Mouse (Mus musculus): ENCODE measurements at regions not wholly inside any gene's neighbourhood (a gene's known extent, or its start where the extent isn't known, plus 50 kb on each side); places are given as distances from the start of the nearest gene placed in this dataset.
A peak's percentile ranks its signal among the peaks of the same experiment; 100 is the strongest.

DNA sequence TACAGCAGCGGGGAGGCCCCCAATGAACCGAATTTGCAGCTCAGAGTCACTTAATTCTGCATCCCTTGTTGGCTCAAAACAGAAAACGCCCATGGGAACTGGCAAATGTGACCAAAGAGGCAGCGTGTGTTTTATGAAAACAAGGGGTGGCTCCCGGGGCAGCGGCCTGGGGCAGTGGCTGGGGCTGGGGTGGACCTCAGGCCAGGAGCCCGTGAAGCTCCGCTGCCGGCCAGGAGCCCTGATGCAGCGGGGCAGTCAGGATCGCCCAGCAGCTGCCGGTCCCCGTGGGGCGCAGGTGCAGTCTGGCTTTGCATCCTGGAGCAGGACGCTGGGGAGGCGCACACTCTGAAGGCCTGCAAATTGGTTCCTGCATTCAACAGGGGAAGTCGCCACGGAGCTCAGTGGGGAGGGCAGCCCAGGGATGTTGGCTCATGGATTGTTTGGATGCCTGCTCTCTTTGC lies 104.4 kb upstream of the Gm9887 start:
- H3K9me3 ChIP-seq (ENCODE audit: control insufficient read depth, low read depth, low read length): no peaks in the 10 kb centered on the region
- no peak overlapping the region for H3K27ac ChIP-seq (ENCODE audit: low read length)
- H3K9ac ChIP-seq (replicated peaks; ENCODE audit: low read depth, low read length): no peak overlapping the region
- H3K4me2 ChIP-seq (replicated peaks; ENCODE audit: low read depth, low read length): no peak overlapping the region; the same call in 1 of the 2 replicates
- no peak overlapping the region for H3K4me3 ChIP-seq (ENCODE audit: low read depth, low read length)
- no peaks in the 10 kb centered on the region for H3K27me3 ChIP-seq (ENCODE audit: control insufficient read depth, insufficient read depth, low read length)
- WGBS: 22% methylated on average over 18 of the region's 18 CpGs
- H3K36me3 ChIP-seq (ENCODE audit: control insufficient read depth, insufficient read depth, low read length): no peaks in the 10 kb centered on the region
- H3K4me1 ChIP-seq (ENCODE audit: control insufficient read depth, insufficient read depth, low read length): peaks cover 27% of the 10 kb centered on the region
- ATAC-seq (ENCODE audit: insufficient number of reproducible peaks, insufficient read depth, low FRiP score, low read depth): no peak

DNA sequence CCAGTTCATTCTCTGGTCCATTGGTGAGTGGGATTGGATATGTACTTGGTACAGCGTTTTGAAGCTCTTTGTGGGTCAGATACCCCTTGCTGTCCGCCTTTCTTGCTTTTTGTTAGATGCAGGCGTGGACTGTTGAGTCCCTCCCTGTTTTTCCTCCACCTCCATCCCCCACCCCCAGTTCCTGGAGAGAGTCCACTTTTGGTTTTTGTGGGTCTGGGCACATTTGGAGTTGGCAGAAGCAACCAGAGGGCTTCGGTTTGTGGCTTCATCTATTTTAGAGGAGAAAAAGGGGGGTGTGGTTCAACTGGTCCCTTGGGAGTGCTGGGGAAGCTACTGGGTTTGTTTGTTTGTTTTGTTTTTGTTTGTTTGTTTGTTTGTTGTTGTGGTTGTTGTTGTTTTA lies 103.9 kb upstream of the Gm9887 start:
- no peak for ATAC-seq (ENCODE audit: insufficient number of reproducible peaks, insufficient read depth, low FRiP score, low read depth)
- Histone ChIP-seq H3K4me1 (ENCODE audit: control insufficient read depth, insufficient read depth, low read length) (peaks cover 27% of the 10 kb centered on the region), H3K27me3 (ENCODE audit: control insufficient read depth, insufficient read depth, low read length) (no peaks in the 10 kb centered on the region), H3K9ac (replicated peaks; ENCODE audit: low read depth, low read length) (no peak overlapping the region), H3K4me2 (replicated peaks; ENCODE audit: low read depth, low read length) (no peak overlapping the region), H3K9me3 (ENCODE audit: control insufficient read depth, low read depth, low read length) (0 out of 2 replicates have a peak, but pooled peaks cover 3% of the 10 kb centered on the region), H3K4me3 (ENCODE audit: low read depth, low read length) (no peak overlapping the region), H3K27ac (ENCODE audit: low read length) (no peak overlapping the region), H3K36me3 (ENCODE audit: control insufficient read depth, insufficient read depth, low read length) (no peaks in the 10 kb centered on the region)
- WGBS: 87% methylated on average over 4 of the region's 4 CpGs

DNA sequence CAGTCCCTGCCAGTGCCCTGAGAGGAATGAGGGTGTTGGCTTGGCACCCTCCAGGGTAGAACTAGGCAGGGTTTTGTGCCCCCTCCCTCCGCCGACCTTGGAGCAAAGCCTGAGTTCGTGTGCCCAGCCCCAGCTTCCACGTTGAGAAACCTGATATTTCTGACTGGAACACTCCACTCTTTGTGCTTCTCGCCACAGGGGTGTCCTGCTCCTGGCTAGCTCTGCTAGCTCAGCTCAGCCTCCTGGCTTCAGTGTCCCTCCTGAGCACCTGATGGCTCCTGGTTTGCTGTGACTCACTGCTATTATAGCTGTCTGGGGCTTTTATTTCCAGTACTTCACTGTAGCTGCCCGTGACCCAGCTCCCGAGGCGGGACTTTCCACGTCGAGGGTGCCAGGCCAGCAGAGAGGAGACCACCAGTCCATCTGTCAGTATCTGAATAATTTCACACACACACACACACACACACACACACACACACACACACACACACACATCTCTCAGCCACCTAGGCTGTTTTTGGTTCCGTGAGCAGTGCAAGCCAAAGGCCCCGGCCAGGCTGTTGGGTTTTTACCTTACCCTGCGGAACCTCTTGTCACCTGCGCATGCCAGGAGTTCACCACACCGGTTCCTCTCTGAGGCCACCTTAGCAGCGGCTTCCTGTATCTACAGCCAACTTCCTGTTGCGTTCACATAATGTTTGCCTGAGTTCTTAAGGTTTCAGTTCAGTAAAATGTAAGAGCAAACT lies 102.8 kb upstream of the Gm9887 start:
- WGBS: 65% methylated on average over 17 of the region's 17 CpGs
- Histone ChIP-seq H3K9ac (replicated peaks; ENCODE audit: low read depth, low read length) (no peak overlapping the region), H3K4me3 (ENCODE audit: low read depth, low read length) (no peak overlapping the region), H3K4me1 (ENCODE audit: control insufficient read depth, insufficient read depth, low read length) (peaks cover 27% of the 10 kb centered on the region), H3K36me3 (ENCODE audit: control insufficient read depth, insufficient read depth, low read length) (no peaks in the 10 kb centered on the region), H3K27ac (ENCODE audit: low read length) (peak overlapping the region; percentile 0; the same call in 1 of the 2 replicates), H3K9me3 (ENCODE audit: control insufficient read depth, low read depth, low read length) (0 out of 2 replicates have a peak, but pooled peaks cover 3% of the 10 kb centered on the region), H3K4me2 (replicated peaks; ENCODE audit: low read depth, low read length) (no peak overlapping the region), H3K27me3 (ENCODE audit: control insufficient read depth, insufficient read depth, low read length) (no peaks in the 10 kb centered on the region)
- ATAC-seq (ENCODE audit: insufficient number of reproducible peaks, insufficient read depth, low FRiP score, low read depth): peak; percentile 60; the same call in 1 of the 2 replicates

DNA sequence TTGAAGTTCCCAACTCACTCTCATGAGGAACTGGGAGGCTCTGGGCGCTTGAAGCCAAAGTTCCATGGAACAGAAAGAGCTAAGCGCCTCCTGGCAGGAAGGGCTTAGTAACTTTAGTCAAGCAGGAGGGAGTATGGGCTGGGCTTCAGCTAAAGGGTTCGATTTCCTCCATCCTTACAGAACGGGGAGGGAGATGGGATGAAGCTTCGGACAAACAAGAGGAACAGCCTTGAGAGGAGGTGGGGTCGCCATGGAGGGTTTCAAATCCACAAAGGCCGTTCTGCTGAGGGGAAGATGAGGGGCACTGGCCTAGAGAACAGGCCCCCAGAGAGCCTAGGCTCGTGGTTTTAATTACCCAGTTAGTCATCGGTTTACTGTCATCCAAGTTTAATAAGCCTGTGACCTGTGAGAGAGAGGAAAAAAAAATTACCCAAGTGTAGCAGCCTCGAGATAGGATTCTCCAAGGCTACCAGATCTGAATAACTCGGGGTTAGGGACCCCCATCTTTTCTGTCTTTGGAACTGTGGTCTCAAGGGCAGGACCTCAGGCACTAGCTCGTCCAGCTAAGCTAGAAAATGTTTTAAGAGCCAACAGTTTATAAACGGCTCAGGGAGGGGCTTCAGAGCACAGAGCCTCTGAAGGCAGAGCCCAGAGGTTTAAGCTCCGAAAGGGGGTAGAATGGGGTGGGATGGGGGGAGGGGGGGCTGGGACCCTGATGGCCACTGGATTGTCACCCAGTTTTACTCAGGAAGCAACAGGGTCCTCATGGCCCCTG lies 102.1 kb upstream of the Gm9887 start:
- Histone ChIP-seq H3K4me1 (ENCODE audit: control insufficient read depth, insufficient read depth, low read length) (peaks cover 27% of the 10 kb centered on the region), H3K4me3 (ENCODE audit: low read depth, low read length) (no peak overlapping the region), H3K27ac (ENCODE audit: low read length) (peak overlapping the region; percentile 29; the same call in 1 of the 2 replicates), H3K36me3 (ENCODE audit: control insufficient read depth, insufficient read depth, low read length) (no peaks in the 10 kb centered on the region), H3K27me3 (ENCODE audit: control insufficient read depth, insufficient read depth, low read length) (no peaks in the 10 kb centered on the region), H3K9me3 (ENCODE audit: control insufficient read depth, low read depth, low read length) (0 out of 2 replicates have a peak, but pooled peaks cover 3% of the 10 kb centered on the region), H3K9ac (replicated peaks; ENCODE audit: low read depth, low read length) (no peak overlapping the region), H3K4me2 (replicated peaks; ENCODE audit: low read depth, low read length) (no peak overlapping the region)
- WGBS: 30% methylated on average over 14 of the region's 14 CpGs
- ATAC-seq (ENCODE audit: insufficient number of reproducible peaks, insufficient read depth, low FRiP score, low read depth): peak; percentile 7; the same call in 1 of the 2 replicates

DNA sequence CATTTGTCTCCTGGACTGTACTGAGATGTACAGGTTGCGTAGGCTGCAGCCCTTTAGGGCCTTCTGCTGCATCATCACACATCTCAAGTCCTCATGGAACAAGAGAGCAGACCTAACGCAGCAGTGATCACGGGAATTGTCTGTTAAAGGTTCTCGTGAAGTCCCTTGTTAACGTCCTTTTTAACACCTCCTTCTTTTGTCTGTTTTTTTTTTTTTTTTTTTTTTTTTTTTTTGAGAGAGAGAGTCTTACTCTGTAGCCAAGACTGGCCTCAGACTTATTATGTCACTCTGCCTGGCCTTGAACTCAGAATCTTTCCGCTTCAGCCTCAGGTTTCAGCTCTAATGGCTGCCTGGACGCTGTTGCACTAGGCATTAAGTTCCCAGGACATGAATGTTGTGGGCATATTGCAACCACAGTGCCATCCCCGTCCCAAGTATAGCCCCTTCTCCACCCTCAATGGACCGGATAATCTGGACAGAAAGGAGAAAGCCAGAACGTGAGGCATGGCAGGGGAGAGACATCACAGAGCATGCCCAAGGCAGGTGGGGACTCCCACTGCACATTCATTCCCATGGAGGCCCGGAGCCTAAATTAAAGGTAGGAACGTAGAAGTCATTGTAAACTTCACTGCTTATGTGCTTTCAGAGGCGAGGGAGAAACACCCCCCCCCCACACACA lies 101.3 kb upstream of the Gm9887 start:
- H3K27me3 ChIP-seq (ENCODE audit: control insufficient read depth, insufficient read depth, low read length): no peaks in the 10 kb centered on the region
- peaks cover 27% of the 10 kb centered on the region for H3K4me1 ChIP-seq (ENCODE audit: control insufficient read depth, insufficient read depth, low read length)
- peak overlapping the region; percentile 29; the same call in 1 of the 2 replicates for H3K27ac ChIP-seq (ENCODE audit: low read length)
- no peak overlapping the region for H3K4me3 ChIP-seq (ENCODE audit: low read depth, low read length)
- no peak overlapping the region for H3K4me2 ChIP-seq (replicated peaks; ENCODE audit: low read depth, low read length)
- no peak; the same call in 1 of the 2 replicates for ATAC-seq (ENCODE audit: insufficient number of reproducible peaks, insufficient read depth, low FRiP score, low read depth)
- no peaks in the 10 kb centered on the region for H3K36me3 ChIP-seq (ENCODE audit: control insufficient read depth, insufficient read depth, low read length)
- H3K9me3 ChIP-seq (ENCODE audit: control insufficient read depth, low read depth, low read length): 0 out of 2 replicates have a peak, but pooled peaks cover 3% of the 10 kb centered on the region
- H3K9ac ChIP-seq (replicated peaks; ENCODE audit: low read depth, low read length): no peak overlapping the region
- WGBS: 76% methylated on average over 13 of the region's 13 CpGs

DNA sequence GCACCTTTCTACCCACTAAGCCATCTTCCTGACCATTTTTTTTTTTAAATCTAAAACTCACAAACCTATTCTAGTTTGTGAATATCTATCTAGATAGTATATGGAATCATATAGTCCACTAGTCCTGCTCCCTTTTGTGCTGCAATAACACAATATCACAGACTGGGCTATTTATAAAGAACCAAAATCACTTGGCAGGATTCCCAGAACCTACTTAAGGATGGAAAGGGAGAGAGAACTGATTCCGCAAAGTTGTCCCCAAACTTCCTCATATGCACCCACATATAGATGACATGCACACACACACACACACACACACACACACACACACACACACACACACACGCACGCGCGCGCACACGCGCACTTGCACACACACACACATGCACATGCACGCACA lies 100.7 kb upstream of the Gm9887 start:
- 86% methylated on average over 9 of the region's 9 CpGs for WGBS
- H3K9ac ChIP-seq (replicated peaks; ENCODE audit: low read depth, low read length): no peak overlapping the region
- H3K27ac ChIP-seq (ENCODE audit: low read length): peak overlapping the region; percentile 4; the same call in 1 of the 2 replicates
- H3K4me1 ChIP-seq (ENCODE audit: control insufficient read depth, insufficient read depth, low read length): peaks cover 27% of the 10 kb centered on the region
- H3K4me3 ChIP-seq (ENCODE audit: low read depth, low read length): no peak overlapping the region
- ATAC-seq (ENCODE audit: insufficient number of reproducible peaks, insufficient read depth, low FRiP score, low read depth): no peak
- no peaks in the 10 kb centered on the region for H3K27me3 ChIP-seq (ENCODE audit: control insufficient read depth, insufficient read depth, low read length)
- H3K36me3 ChIP-seq (ENCODE audit: control insufficient read depth, insufficient read depth, low read length): no peaks in the 10 kb centered on the region
- 0 out of 2 replicates have a peak, but pooled peaks cover 3% of the 10 kb centered on the region for H3K9me3 ChIP-seq (ENCODE audit: control insufficient read depth, low read depth, low read length)
- no peak overlapping the region for H3K4me2 ChIP-seq (replicated peaks; ENCODE audit: low read depth, low read length)

DNA sequence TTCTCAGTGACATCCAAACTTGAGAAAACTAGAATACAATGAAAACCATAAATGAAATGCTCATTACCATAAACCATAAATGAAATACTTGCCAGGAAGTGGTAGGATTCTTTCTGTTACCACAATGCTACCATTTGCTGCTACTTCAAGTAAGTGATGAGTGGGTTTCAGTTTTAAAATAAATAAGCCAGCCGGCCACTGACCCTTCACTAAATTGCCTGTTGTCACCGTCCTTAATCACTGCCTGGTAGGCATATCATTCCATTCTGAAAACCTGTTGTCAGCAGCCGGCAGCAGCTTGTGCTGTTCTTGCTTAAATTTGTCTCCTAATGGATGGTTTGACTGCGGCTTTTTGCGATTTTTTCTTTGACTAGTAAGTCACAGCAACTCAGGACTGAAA lies 99.6 kb upstream of the Gm9887 start:
- Histone ChIP-seq H3K27ac (ENCODE audit: low read length) (no peak overlapping the region), H3K4me3 (ENCODE audit: low read depth, low read length) (no peak overlapping the region), H3K27me3 (ENCODE audit: control insufficient read depth, insufficient read depth, low read length) (no peaks in the 10 kb centered on the region), H3K4me1 (ENCODE audit: control insufficient read depth, insufficient read depth, low read length) (peaks cover 31% of the 10 kb centered on the region), H3K9me3 (ENCODE audit: control insufficient read depth, low read depth, low read length) (0 out of 2 replicates have a peak, but pooled peaks cover 3% of the 10 kb centered on the region), H3K4me2 (replicated peaks; ENCODE audit: low read depth, low read length) (no peak overlapping the region), H3K9ac (replicated peaks; ENCODE audit: low read depth, low read length) (no peak overlapping the region), H3K36me3 (ENCODE audit: control insufficient read depth, insufficient read depth, low read length) (no peaks in the 10 kb centered on the region)
- WGBS: 38% methylated on average over 5 of the region's 5 CpGs
- no peak for ATAC-seq (ENCODE audit: insufficient number of reproducible peaks, insufficient read depth, low FRiP score, low read depth)

DNA sequence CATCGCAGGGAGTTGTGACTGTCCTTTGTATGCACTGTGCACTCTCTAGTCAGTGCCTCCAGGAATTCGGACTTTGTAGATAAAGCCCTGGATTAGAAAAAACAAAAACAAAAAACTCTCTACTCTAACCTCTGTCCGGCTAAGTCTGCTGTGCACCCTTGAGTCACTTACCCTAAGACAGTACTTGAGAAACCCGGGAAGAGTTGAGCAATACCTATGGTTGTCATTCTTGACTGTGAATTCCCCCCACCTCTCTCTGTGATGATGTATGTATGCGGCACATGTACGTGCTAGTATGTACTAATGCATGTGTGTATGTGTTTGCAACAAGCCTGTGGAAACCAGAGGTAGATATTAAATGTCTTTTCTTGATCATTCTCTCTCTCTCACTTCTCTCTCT lies 96.7 kb upstream of the Gm9887 start:
- ATAC-seq (ENCODE audit: insufficient number of reproducible peaks, insufficient read depth, low FRiP score, low read depth): no peak
- Histone ChIP-seq H3K9me3 (ENCODE audit: control insufficient read depth, low read depth, low read length) (0 out of 2 replicates have a peak, but pooled peaks cover 3% of the 10 kb centered on the region), H3K4me3 (ENCODE audit: low read depth, low read length) (no peak overlapping the region), H3K27me3 (ENCODE audit: control insufficient read depth, insufficient read depth, low read length) (no peaks in the 10 kb centered on the region), H3K27ac (ENCODE audit: low read length) (no peak overlapping the region), H3K9ac (replicated peaks; ENCODE audit: low read depth, low read length) (no peak overlapping the region), H3K4me2 (replicated peaks; ENCODE audit: low read depth, low read length) (no peak overlapping the region), H3K4me1 (ENCODE audit: control insufficient read depth, insufficient read depth, low read length) (peaks cover 12% of the 10 kb centered on the region; the same call in 1 of the 2 replicates), H3K36me3 (ENCODE audit: control insufficient read depth, insufficient read depth, low read length) (no peaks in the 10 kb centered on the region)
- WGBS: 76% methylated on average over 6 of the region's 6 CpGs

All from stomach, embryonic 14.5 days (tissue).